ENCODE assay signal across 10 mouse cellular contexts in the genomic region with DNA sequence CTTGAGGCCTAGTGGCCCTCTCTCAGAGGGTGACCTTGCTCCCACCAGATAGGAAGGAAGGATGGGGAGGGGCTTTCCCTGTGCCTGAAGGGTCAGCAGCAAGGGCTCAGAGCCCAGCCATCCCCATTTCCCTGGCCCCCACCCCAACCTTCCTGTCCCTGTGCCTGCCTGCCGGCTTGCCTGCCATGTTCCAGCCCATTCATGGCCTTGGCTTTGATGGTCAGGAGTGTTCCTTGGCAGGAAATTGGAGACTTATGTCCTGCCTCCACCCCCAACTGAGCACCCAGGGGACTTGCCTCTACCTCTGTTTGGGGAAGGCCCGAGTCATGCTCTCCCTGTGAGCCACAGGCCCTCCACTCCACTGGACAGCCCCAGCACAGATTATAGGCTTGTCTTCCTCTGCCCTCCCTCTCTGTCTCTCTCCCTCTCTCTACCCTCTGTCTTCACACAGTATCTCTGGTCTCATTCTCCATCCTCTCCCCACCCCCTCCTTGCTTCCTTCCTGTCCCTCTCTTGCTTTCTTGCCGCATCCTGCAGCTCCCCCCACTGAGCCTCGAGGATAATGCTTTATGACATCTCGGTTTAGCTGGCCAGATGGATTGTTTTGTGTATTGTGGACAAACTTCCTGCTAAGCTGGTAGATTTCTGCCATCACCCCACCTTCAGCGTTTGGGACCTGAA. TPM values are rescaled to one million over a fixed set of nuclear protein-coding genes. Genes with fewer than 3 reads are reported as not detected.
DNase-seq lines count a peak whose midpoint lies in the region; ATAC-seq and TF ChIP-seq lines count a peak whose summit lies in the region.
"Had no signal": no experiment of that assay in that cellular context is flagged by ENCODE, and none has a peak within 500 bp of the region (broad histone marks: within the 10 kb centered on the region; RNA-seq: fewer than 3 reads in every experiment).

No protein-coding gene starts in this region.

- no peaks in the 10 kb centered on the region for H3K27me3 ChIP-seq in cerebellum, adult 2 months (ENCODE audit: control insufficient read depth, insufficient read depth, low read length)
- H3K27me3 ChIP-seq in liver, embryonic 15.5 days = peaks cover 62% of the 10 kb centered on the region

- H3K9ac ChIP-seq in liver, embryonic 15.5 days = no peak overlapping the region

- no peaks in the 10 kb centered on the region for H3K36me3 ChIP-seq in liver, embryonic 15.5 days (replicated peaks)

- 42% methylated on average over 6 of the region's 6 CpGs for WGBS in cerebellum, adult 2 months
- 13% methylated on average over 6 of the region's 6 CpGs for WGBS in liver, embryonic 15.5 days (ENCODE audit: insufficient replicate concordance)

- H3K4me3 ChIP-seq in cerebellum, adult 2 months (replicated peaks; ENCODE audit: insufficient read depth, low read depth, low read length) = no peak overlapping the region
- no peak overlapping the region for H3K4me3 ChIP-seq in liver, embryonic 15.5 days (replicated peaks)

- no peak overlapping the region for H3K27ac ChIP-seq in cerebellum, adult 2 months (ENCODE audit: insufficient read depth, low read length)
- peak overlapping the region; percentile 59; the same call in 1 of the 2 replicates for H3K27ac ChIP-seq in liver, embryonic 15.5 days (replicated peaks)

- no peaks in the 10 kb centered on the region for H3K9me3 ChIP-seq in liver, embryonic 15.5 days (replicated peaks)

- H3K4me2 ChIP-seq in liver, embryonic 15.5 days = no peak overlapping the region

- peak; percentile 37 for ATAC-seq in common myeloid progenitor, adult 5-6 weeks (replicated peaks; ENCODE audit: low read depth, poor library complexity, severe bottlenecking)
- ATAC-seq in inflammation-experienced regulatory T-cells, adult 6 months = peak; percentile 67
- ATAC-seq in liver, embryonic 15.5 days (ENCODE audit: insufficient read depth) = peak; percentile 19; the same call in 1 of the 2 replicates

- TF ChIP-seq POLR2A in cerebellum, adult 2 months (IDR thresholded peaks at IDR 0.05; ENCODE audit: borderline replicate concordance, insufficient read depth, low read length) = no peak

- H3K4me1 ChIP-seq in cerebellum, adult 2 months (ENCODE audit: control insufficient read depth, insufficient read depth, low read length) = peaks cover 9% of the 10 kb centered on the region
- peaks cover 47% of the 10 kb centered on the region for H3K4me1 ChIP-seq in liver, embryonic 15.5 days (replicated peaks)

- DNase-seq in cerebellum, adult 2 months = no peak
- DNase-seq in cerebellum, postnatal 36 days = no peak
- peak; percentile 83 for DNase-seq in 3134 (ENCODE audit: extremely low read depth, insufficient read length, low spot score)
- DNase-seq in thymus, postnatal 0 days (ENCODE audit: low spot score) = peak; percentile 82
- no peak for DNase-seq in right cerebral cortex, postnatal 36 days (ENCODE audit: low spot score in 2 of 2)

- TF ChIP-seq CTCF in cerebellum, adult 2 months (IDR thresholded peaks at IDR 0.05; ENCODE audit: borderline replicate concordance, insufficient read depth, low read depth, low read length) = peak; percentile 40; the same call in 1 of the 2 replicates

RNA-seq across cellular contexts. Expression of gene Plxnd1, which starts 1.5 kb away (rescaled TPM):
- polyA plus RNA-seq in cerebellum, adult 2 months (2012; rRNA removed) = 24.2 and 29.4 TPM in 2 replicates
- 8.5 and 14.2 TPM in 2 replicates for total RNA-seq in common myeloid progenitor, adult 5-6 weeks (2017)
- polyA plus RNA-seq in inflammation-experienced regulatory T-cells, adult 6 months (2017; shearing (Covaris generic)) = 10 to 100 TPM in 1 of 3 experiments, 1 to 10 TPM in 2; 7.4 to 12.5 (median 8.0) TPM
- 8.1 and 9.7 TPM in 2 replicates for polyA plus RNA-seq in liver, embryonic 15.5 days (2015; fragmentation: Nextera tagmentation; extraction: Ambion mirVana)
- 45.4 and 47.4 TPM in 2 replicates for polyA plus RNA-seq in thymus, postnatal 0 days (2015; fragmentation: Nextera tagmentation; extraction: Ambion mirVana)

RNA-seq across cellular contexts. Expression of gene H1foo, which starts 51.6 kb away (rescaled TPM):
- polyA plus RNA-seq in cerebellum, adult 2 months (2012; rRNA removed) = not detected in 2 replicates
- not detected in 2 replicates for total RNA-seq in common myeloid progenitor, adult 5-6 weeks (2017)
- polyA plus RNA-seq in inflammation-experienced regulatory T-cells, adult 6 months (2017; shearing (Covaris generic)) = not detected
- not detected in 2 replicates for polyA plus RNA-seq in liver, embryonic 15.5 days (2015; fragmentation: Nextera tagmentation; extraction: Ambion mirVana)
- 0.23 and 0.28 TPM in 2 replicates for polyA plus RNA-seq in thymus, postnatal 0 days (2015; fragmentation: Nextera tagmentation; extraction: Ambion mirVana)
- polyA plus RNA-seq: C2C12; frontal cortex, adult 2 months had no signal

Comparison
In these comparisons a context has a peak if more than half of its experiments do, and no peak if none do; other contexts are left out.
1. DNase-seq: peak in 3134 (single experiment) and thymus, postnatal 0 days (single experiment); none in cerebellum, adult 2 months (0 of 2), cerebellum, postnatal 36 days (0 of 2) and right cerebral cortex, postnatal 36 days (0 of 2).
2. Peak in every context shown above with its lines, with median percentiles within 50 percentile points of each other: ATAC-seq.